Mouse (Mus musculus) lung, embryonic 14.5 days (tissue): ENCODE results near the gene Rbbp8nl. TPM values are rescaled to one million over a fixed set of nuclear protein-coding genes. Genes with fewer than 3 reads are reported as not detected.

Experiments
- ATAC-seq: fragments of 200-750 bp; cut with Nextera tagmentation; 2 replicates; pipeline ENCODE4 v1.8.0; 2017; ENCODE audit warnings: mild to moderate bottlenecking, moderate TSS enrichment, moderate library complexity; ENCODE audit not compliant: insufficient read depth
- DNase-seq: peaks from one replicate; pipeline ENCODE4 v3.0.0-alpha.2; 2015
- H3K27ac ChIP-seq: fragments of 300-500 bp; sonication (generic); 2 replicates; pipeline ENCODE4 v1.5.1; 2014; ENCODE audit warnings: low read depth, mild to moderate bottlenecking, moderate library complexity
- H3K27me3 ChIP-seq: fragments of 300-500 bp; sonication (generic); 2 replicates; pipeline ENCODE4 v1.6.1; 2014; ENCODE audit warnings: low read length, control low read depth; ENCODE audit not compliant: insufficient read depth
- H3K36me3 ChIP-seq: fragments of 300-500 bp; sonication (generic); 2 replicates; pipeline ENCODE4 v1.6.1; 2014; ENCODE audit warnings: control low read depth; ENCODE audit not compliant: insufficient read depth
- H3K4me1 ChIP-seq: fragments of 300-500 bp; sonication (generic); 2 replicates; pipeline ENCODE4 v1.6.1; 2014; ENCODE audit warnings: antibody characterized with exemption, control low read depth; ENCODE audit not compliant: insufficient read depth
- H3K4me2 ChIP-seq: fragments of 300-500 bp; sonication (generic); 2 replicates; pipeline ENCODE4 v1.6.1; 2014; ENCODE audit warnings: mild to moderate bottlenecking
- H3K4me3 ChIP-seq: fragments of 300-500 bp; sonication (generic); 2 replicates; pipeline ENCODE4 v1.5.1; 2014; ENCODE audit warnings: low read depth, low read length
- H3K9ac ChIP-seq: fragments of 300-500 bp; sonication (generic); 2 replicates; pipeline ENCODE4 v1.6.1; 2014
- H3K9me3 ChIP-seq: fragments of 300-500 bp; sonication (generic); 2 replicates; pipeline ENCODE4 v1.6.1; 2016; ENCODE audit warnings: low read depth, low read length, control low read depth
- CTCF ChIP-seq: IDR thresholded peaks from 2 replicates; pipeline ENCODE4 v1.5.1; 2016; ENCODE audit warnings: antibody characterized with exemption, low read depth
- WGBS: fragments of 180-500 bp; shearing (Covaris S2); extraction: QIAGEN DNeasy Blood & Tissue Kit; methylation state at CpG from one replicate; pipeline ENCODE4 v1.1.7; 2014; 5-methylcytosine and 5-hydroxymethylcytosine counted together
- polyA plus RNA-seq: library from polyadenylated mRNA; unstranded; fragments of >200 nt; fragmentation: Nextera tagmentation; extraction: Ambion mirVana; gene quantifications from 2 replicates; pipeline ENCODE4 v1.2.1, GENCODE M21; 2014

Rbbp8nl gene
- polyA plus RNA-seq, 1 experiment from 2014 or later: 2.3 TPM

DNA sequence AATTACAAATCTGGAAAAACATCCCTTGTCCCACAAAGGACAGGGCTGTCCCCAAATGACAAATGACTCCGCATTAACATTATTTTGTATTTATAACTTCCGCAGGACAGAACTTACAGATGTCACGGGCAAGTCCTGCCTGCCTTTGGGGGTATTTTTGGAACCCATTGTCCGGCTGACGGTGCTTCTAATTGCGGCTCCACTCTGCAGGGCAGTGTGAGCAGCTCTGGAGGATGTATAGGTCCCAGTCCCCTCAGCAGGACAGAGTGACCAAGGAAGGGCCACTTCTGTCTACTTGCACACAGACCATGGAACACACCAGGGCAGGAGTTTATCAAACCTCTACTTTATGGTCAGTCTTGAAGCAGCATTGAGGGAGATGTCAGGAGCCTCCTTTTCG, 27.9 kb upstream of the Rbbp8nl start:
- ATAC-seq: no peak
- DNase-seq: no peak
- Histone ChIP-seq H3K27me3 (no peaks in the 10 kb centered on the region), H3K9ac (no peak overlapping the region), H3K9me3 (no peaks in the 10 kb centered on the region), H3K4me3 (no peak overlapping the region), H3K36me3 (no peaks in the 10 kb centered on the region), H3K4me1 (peaks cover 8% of the 10 kb centered on the region), H3K27ac (peak overlapping the region; percentile 67; the same call in 1 of the 2 replicates), H3K4me2 (no peak overlapping the region)
- TF ChIP-seq CTCF: no peak
- WGBS: 63% methylated on average over 7 of the region's 7 CpGs

GRCm38 (mm10) chr2:180314292-180314691, 24.6 kb upstream of the Rbbp8nl start:
- ATAC-seq (no peak), DNase-seq (no peak)
- no peak overlapping the region for H3K9ac ChIP-seq
- no peaks in the 10 kb centered on the region for H3K36me3 ChIP-seq
- no peak for TF ChIP-seq CTCF
- H3K27me3 ChIP-seq: no peaks in the 10 kb centered on the region
- H3K9me3 ChIP-seq: no peaks in the 10 kb centered on the region
- no peak overlapping the region for H3K4me3 ChIP-seq
- H3K27ac ChIP-seq: no peak overlapping the region
- no peak overlapping the region for H3K4me2 ChIP-seq
- 86% methylated on average over 2 of the region's 2 CpGs for WGBS
- H3K4me1 ChIP-seq: no peaks in the 10 kb centered on the region

- Histone ChIP-seq H3K9me3 (no peaks in the 10 kb centered on the region), H3K27me3 (no peaks in the 10 kb centered on the region), H3K4me2 (no peak overlapping the region), H3K36me3 (no peaks in the 10 kb centered on the region), H3K9ac (no peak overlapping the region), H3K4me3 (no peak overlapping the region), H3K27ac (no peak overlapping the region), H3K4me1 (peaks cover 14% of the 10 kb centered on the region)
- DNase-seq (no peak), ATAC-seq (no peak)
- TF ChIP-seq CTCF: no peak
- 64% methylated on average over 4 of the region's 4 CpGs for WGBS
Observed at GRCm38 (mm10) chr2:180311147-180311546, 21.5 kb upstream of the Rbbp8nl start.

GRCm38 (mm10) chr2:180307680-180308079, 18.0 kb upstream of the Rbbp8nl start:
- peak overlapping the region; percentile 88 for H3K27ac ChIP-seq
- H3K4me1 ChIP-seq: peaks cover 34% of the 10 kb centered on the region

GRCm38 (mm10) chr2:180306423-180307168, 16.9 kb upstream of the Rbbp8nl start:
- peak; percentile 86 for ATAC-seq
- no peaks in the 10 kb centered on the region for H3K9me3 ChIP-seq
- no peak overlapping the region for H3K9ac ChIP-seq

More at GRCm38 (mm10) chr2:180307680-180308079, 18.0 kb upstream of the Rbbp8nl start:
- WGBS: 18% methylated on average over 2 of the region's 2 CpGs
- no peak overlapping the region for H3K4me2 ChIP-seq
- no peaks in the 10 kb centered on the region for H3K27me3 ChIP-seq
- no peak overlapping the region for H3K4me3 ChIP-seq
- no peak for DNase-seq
- ATAC-seq: no peak
- no peaks in the 10 kb centered on the region for H3K9me3 ChIP-seq
- no peak overlapping the region for H3K9ac ChIP-seq
- no peak for TF ChIP-seq CTCF
- H3K36me3 ChIP-seq: no peaks in the 10 kb centered on the region

DNA sequence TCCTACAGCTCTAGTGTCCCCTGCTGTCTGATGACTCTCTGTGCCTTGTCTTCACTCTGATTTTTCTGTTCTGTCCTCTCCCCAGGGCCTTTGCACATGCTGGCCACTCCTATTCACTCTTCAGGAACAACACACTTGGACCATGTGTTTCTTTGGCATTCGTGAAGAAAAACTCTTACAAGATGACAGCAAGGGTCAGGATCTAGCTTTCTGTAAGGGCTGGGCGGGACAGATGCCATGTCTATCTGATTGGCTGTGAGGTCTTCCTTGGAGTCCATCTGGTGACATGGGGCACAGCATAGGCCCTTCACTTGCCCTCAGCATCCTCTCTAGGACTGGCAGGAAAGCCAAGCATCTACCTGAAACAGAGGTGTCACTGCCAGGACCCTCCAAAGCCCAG, 16.3 kb upstream of the Rbbp8nl start:
- 54% methylated on average over 2 of the region's 2 CpGs for WGBS
- H3K4me3 ChIP-seq: no peak overlapping the region
- peak; percentile 62 for DNase-seq
- H3K9ac ChIP-seq: no peak overlapping the region
- H3K4me1 ChIP-seq: peaks cover 34% of the 10 kb centered on the region
- H3K27ac ChIP-seq: peak overlapping the region; percentile 87
- no peak overlapping the region for H3K4me2 ChIP-seq
- H3K36me3 ChIP-seq: no peaks in the 10 kb centered on the region
- no peaks in the 10 kb centered on the region for H3K27me3 ChIP-seq
- ATAC-seq: 0 out of 2 replicates have a peak, but pooled peaks have one; percentile 0
- no peaks in the 10 kb centered on the region for H3K9me3 ChIP-seq
- no peak for TF ChIP-seq CTCF

More at GRCm38 (mm10) chr2:180306423-180307168, 16.9 kb upstream of the Rbbp8nl start:
- 31% methylated on average over 8 of the region's 8 CpGs for WGBS
- peak; percentile 89 for DNase-seq
- Histone ChIP-seq H3K36me3 (no peaks in the 10 kb centered on the region), H3K27me3 (no peaks in the 10 kb centered on the region), H3K4me1 (peaks cover 34% of the 10 kb centered on the region), H3K4me2 (no peak overlapping the region), H3K27ac (peak overlapping the region; percentile 88), H3K4me3 (no peak overlapping the region)
- TF ChIP-seq CTCF: no peak

GRCm38 (mm10) chr2:180305490-180305889, 15.8 kb upstream of the Rbbp8nl start:
- Histone ChIP-seq H3K36me3 (no peaks in the 10 kb centered on the region), H3K4me1 (peaks cover 34% of the 10 kb centered on the region), H3K4me3 (no peak overlapping the region), H3K4me2 (no peak overlapping the region), H3K9ac (no peak overlapping the region), H3K27ac (peak overlapping the region; percentile 87), H3K27me3 (no peaks in the 10 kb centered on the region), H3K9me3 (no peaks in the 10 kb centered on the region)
- WGBS: 70% methylated on average over 3 of the region's 3 CpGs
- TF ChIP-seq CTCF: no peak
- ATAC-seq: no peak
- no peak for DNase-seq
